Mouse (Mus musculus) kidney, embryonic 14.5 days (tissue): ENCODE data around the gene 9130023H24Rik. TPM values are rescaled to one million over a fixed set of nuclear protein-coding genes. Genes with fewer than 3 reads are reported as not detected.

ENCODE experiments used
- ATAC-seq: fragments of 200-750 bp; cut with Nextera tagmentation; 2 replicates; pipeline ENCODE4 v1.8.0; 2017; ENCODE audit warnings: moderate number of reproducible peaks, mild to moderate bottlenecking, moderate TSS enrichment, moderate library complexity; ENCODE audit not compliant: low FRiP score, low TSS enrichment
- H3K27ac ChIP-seq: fragments of 300-500 bp; sonication (generic); 2 replicates; pipeline ENCODE4 v1.5.1; 2014; ENCODE audit warnings: low read depth, mild to moderate bottlenecking, low read length, moderate library complexity, mixed read lengths
- H3K27me3 ChIP-seq: fragments of 300-500 bp; sonication (generic); 2 replicates; pipeline ENCODE4 v1.6.1; 2014; ENCODE audit warnings: mild to moderate bottlenecking, low read length; ENCODE audit not compliant: control insufficient read depth, insufficient read depth
- H3K36me3 ChIP-seq: fragments of 300-500 bp; sonication (generic); 2 replicates; pipeline ENCODE4 v1.6.1; 2014; ENCODE audit warnings: low read length, mixed read lengths; ENCODE audit not compliant: control insufficient read depth, insufficient read depth
- H3K4me1 ChIP-seq: fragments of 300-500 bp; sonication (generic); 2 replicates; pipeline ENCODE4 v1.6.1; 2014; ENCODE audit warnings: low read length, mixed read lengths; ENCODE audit not compliant: control insufficient read depth, insufficient read depth
- H3K4me2 ChIP-seq: fragments of 300-500 bp; sonication (generic); replicated peaks from 2 replicates; pipeline ENCODE4 v1.6.1; 2014; ENCODE audit warnings: low read depth, mild to moderate bottlenecking, low read length
- H3K4me3 ChIP-seq: fragments of 300-500 bp; sonication (generic); 2 replicates; pipeline ENCODE4 v1.5.1; 2014; ENCODE audit warnings: mild to moderate bottlenecking, low read length
- H3K9ac ChIP-seq: fragments of 300-500 bp; sonication (generic); 2 replicates; pipeline ENCODE4 v1.6.1; 2014; ENCODE audit warnings: low read depth, mild to moderate bottlenecking, low read length, moderate library complexity
- H3K9me3 ChIP-seq: fragments of 300-500 bp; sonication (generic); 2 replicates; pipeline ENCODE4 v1.6.1; 2016; ENCODE audit warnings: low read length; ENCODE audit not compliant: control insufficient read depth
- WGBS: fragments of 180-500 bp; shearing (Covaris S2); extraction: QIAGEN DNeasy Blood & Tissue Kit; methylation state at CpG from one replicate; pipeline ENCODE4 v1.1.7; 2014; 5-methylcytosine and 5-hydroxymethylcytosine counted together
- polyA plus RNA-seq: library from polyadenylated mRNA; unstranded; fragments of >200 nt; fragmentation: Nextera tagmentation; extraction: Ambion mirVana; gene quantifications from 2 replicates; pipeline ENCODE4 v1.2.1, GENCODE M21; 2014

9130023H24Rik gene
- polyA plus RNA-seq: 7.5 and 9.5 TPM in 2 replicates

DNA sequence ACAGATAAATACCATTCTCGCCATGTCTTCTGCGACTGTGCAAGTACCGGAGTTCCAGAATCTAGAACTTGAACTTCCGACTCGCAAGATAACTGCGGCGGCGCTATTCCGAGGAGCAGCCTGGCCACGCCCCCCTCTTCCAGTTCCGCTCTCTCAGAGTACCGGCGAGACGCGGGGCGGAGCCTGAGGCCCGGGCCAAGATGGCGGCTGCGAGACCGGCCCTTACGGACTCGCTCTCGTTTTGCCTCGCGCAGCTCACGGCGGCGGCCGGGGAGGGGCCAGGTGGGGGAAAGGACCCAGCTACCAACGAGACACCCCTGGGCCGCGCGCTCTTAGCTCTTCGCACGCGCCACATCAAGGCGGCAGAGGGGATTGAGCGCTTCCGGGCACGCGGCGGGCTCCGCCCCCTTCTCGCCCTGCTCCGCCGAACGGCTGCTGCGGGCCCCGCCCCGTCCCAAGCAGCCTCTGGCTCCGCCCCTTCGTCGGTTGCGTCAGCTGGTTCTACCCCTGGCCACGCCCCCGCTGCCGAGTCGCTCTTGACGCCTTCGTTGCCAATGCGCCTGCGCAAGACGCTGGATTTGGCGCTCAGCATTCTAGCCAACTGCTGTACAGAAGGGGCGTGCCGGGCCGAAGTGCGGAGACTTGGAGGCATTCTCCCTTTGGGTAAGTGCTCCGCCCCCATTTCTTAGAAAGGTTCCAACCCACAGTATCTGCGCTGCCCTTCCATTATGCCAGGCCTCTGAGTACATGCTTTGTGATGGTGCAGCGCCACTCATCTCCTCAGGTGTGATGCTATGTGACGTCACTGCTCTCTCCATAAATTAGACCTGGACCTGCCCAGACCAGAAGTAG, at the start of gene 9130023H24Rik:
9130023H24Rik (minus strand) TSS at position 105 of the 852 bp plus-strand sequence.
- under 1% methylated on average over 67 of the region's 72 CpGs for WGBS
- H3K4me1 ChIP-seq: peaks cover 5% of the 10 kb centered on the region
- peak; percentile 91 for ATAC-seq

DNA sequence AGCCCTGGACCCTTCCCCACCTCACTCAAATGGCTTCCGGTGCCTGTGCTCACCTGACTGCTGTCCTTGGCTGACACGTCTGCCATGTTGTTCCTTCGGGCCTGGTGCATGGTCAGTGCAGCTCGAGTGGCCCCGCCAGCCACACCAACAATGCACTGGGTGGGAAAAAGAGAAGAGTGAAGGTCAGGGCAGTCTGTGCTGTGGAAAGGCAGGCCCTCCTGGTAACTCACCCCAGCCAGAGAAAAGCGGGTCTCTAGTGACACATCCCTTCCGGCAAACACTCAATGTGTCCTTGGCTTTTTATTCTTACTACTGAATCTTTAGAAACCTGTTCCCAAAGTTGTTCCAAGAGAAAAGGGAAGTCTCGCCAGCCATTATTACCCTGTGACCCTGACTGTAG, 47.2 kb upstream of the 9130023H24Rik start:
- no peaks in the 10 kb centered on the region for H3K4me1 ChIP-seq
- WGBS: 92% methylated on average over 8 of the region's 8 CpGs
- H3K4me2 ChIP-seq: no peak overlapping the region
- H3K9ac ChIP-seq: no peak overlapping the region
- H3K36me3 ChIP-seq: peaks cover 33% of the 10 kb centered on the region; the same call in 1 of the 2 replicates
- H3K27ac ChIP-seq: no peak overlapping the region
- no peak overlapping the region for H3K4me3 ChIP-seq
- no peaks in the 10 kb centered on the region for H3K9me3 ChIP-seq
- ATAC-seq: no peak
- H3K27me3 ChIP-seq: no peaks in the 10 kb centered on the region

More for the DNA sequence above, at the start of gene 9130023H24Rik:
- H3K36me3 ChIP-seq: peaks cover 36% of the 10 kb centered on the region; the same call in 1 of the 2 replicates
- no peaks in the 10 kb centered on the region for H3K9me3 ChIP-seq
- H3K4me3 ChIP-seq: peak within 1 kb of the TSS; percentile 79
- peak within 1 kb of the TSS; percentile 97 for H3K27ac ChIP-seq
- H3K4me2 ChIP-seq: peak within 1 kb of the TSS; percentile 75
- H3K9ac ChIP-seq: peak within 1 kb of the TSS; percentile 86
- no peaks in the 10 kb centered on the region for H3K27me3 ChIP-seq

DNA sequence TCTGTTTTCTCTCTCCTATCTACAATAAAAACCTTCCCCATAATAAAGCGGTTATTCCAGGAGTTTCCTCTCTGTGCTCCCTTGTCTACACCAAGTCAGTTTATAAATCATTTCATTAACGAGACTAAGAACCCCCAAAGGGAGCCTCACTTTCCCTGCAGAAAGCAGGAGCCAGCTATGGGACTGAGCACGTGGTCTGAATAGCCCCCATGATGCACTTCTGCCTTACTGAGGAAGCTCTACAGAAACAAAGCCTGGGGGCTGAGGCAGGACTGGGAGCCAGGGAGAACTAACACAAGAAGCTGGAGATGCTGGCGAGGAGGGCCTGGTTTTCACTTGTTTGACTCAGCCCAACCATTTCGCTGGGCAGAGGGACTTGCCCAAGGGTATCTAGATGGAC, 46.2 kb upstream of the 9130023H24Rik start:
- WGBS: 59% methylated on average over 5 of the region's 5 CpGs
- H3K9me3 ChIP-seq: no peaks in the 10 kb centered on the region
- no peaks in the 10 kb centered on the region for H3K4me1 ChIP-seq
- ATAC-seq: 0 out of 2 replicates have a peak, but pooled peaks have one; percentile 40
- H3K36me3 ChIP-seq: peaks cover 39% of the 10 kb centered on the region; the same call in 1 of the 2 replicates
- H3K27ac ChIP-seq: no peak overlapping the region
- no peak overlapping the region for H3K4me2 ChIP-seq
- no peak overlapping the region for H3K4me3 ChIP-seq
- H3K9ac ChIP-seq: no peak overlapping the region
- no peaks in the 10 kb centered on the region for H3K27me3 ChIP-seq

DNA sequence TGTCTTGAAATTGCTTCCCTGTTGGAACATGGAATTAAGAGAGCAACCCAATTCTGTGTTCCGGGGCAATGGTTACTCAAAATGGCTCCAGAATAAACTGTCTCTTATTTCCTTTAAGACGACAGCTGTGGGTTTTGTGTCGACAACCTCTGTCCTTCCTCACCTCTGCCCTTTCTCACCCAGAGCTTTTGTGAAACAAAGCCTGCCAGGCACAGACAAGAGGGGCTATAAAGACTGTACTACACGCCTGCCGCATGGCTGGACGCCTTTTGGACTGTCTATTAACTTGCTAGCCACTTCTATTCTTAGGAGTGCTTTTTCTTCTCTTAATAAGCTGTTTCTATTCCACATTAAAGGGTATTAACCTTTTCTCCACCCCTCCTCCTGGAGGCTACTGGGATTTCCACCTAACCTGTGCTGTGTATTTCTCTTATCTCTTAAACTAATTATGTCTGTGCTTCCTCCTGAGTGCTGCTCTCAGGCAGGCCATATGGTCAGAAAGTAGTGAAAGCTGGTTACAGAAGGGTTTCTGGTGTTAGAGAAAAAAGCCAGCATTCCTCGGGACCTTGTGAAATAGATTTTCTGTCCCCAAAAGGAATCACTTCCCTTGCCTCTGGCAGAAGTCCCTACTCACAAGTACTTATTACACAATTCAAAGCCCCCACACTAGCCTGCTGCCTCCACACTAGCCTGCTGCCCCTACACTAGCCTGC, 44.9 kb upstream of the 9130023H24Rik start:
- no peaks in the 10 kb centered on the region for H3K9me3 ChIP-seq
- H3K4me3 ChIP-seq: no peak overlapping the region
- H3K27me3 ChIP-seq: no peaks in the 10 kb centered on the region
- no peak overlapping the region for H3K4me2 ChIP-seq
- 18% methylated on average over 7 of the region's 7 CpGs for WGBS
- no peak overlapping the region for H3K9ac ChIP-seq
- no peaks in the 10 kb centered on the region for H3K4me1 ChIP-seq
- H3K36me3 ChIP-seq: peaks cover 39% of the 10 kb centered on the region; the same call in 1 of the 2 replicates
- no peak for ATAC-seq
- no peak overlapping the region for H3K27ac ChIP-seq

DNA sequence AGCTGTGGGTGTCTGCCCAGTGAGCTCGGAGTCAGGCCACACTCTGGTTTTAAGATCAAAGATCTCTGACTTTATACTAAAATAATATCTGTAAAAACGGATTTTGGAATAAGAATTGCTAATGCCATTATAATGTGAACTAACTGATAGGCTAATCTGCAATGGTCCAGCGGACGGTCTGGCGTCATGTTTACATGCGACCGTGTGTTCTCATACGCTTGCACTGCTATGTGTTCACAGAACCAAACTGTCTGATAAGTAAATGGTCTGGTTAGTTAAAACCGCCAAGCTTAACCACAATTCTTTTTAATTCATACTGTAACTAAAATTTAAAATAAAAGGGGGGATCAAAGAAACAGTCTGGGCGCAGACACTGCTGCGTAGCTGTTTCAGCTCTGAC, 43.9 kb upstream of the 9130023H24Rik start:
- Histone ChIP-seq H3K9ac (no peak overlapping the region), H3K4me2 (no peak overlapping the region), H3K4me3 (no peak overlapping the region), H3K9me3 (no peaks in the 10 kb centered on the region), H3K27ac (no peak overlapping the region), H3K4me1 (no peaks in the 10 kb centered on the region), H3K36me3 (peaks cover 35% of the 10 kb centered on the region; the same call in 1 of the 2 replicates), H3K27me3 (no peaks in the 10 kb centered on the region)
- WGBS: 87% methylated on average over 11 of the region's 11 CpGs
- no peak for ATAC-seq

DNA sequence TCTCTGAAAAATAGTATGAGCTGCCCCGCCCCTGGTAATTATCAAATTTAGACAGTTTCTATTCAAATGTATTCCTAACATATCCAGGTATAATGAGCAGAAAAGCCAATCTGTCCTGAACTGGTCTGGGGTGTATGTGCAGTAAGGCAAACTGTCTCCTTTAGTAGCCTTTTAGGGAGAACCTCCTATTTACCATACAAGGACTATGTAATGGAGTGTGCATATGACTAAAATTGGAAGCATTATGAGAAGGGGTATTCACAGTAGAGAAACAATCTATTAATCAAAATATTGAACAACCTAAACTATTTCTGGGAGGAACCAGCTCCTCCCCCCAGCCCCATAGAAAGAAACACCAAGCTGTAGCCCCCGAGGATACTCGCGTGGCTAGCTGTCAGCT, 41.9 kb upstream of the 9130023H24Rik start:
- no peaks in the 10 kb centered on the region for H3K27me3 ChIP-seq
- H3K9ac ChIP-seq: no peak overlapping the region
- H3K4me3 ChIP-seq: no peak overlapping the region
- WGBS: 93% methylated on average over 4 of the region's 4 CpGs
- no peak overlapping the region for H3K4me2 ChIP-seq
- ATAC-seq: no peak
- no peaks in the 10 kb centered on the region for H3K4me1 ChIP-seq
- H3K9me3 ChIP-seq: no peaks in the 10 kb centered on the region
- no peak overlapping the region for H3K27ac ChIP-seq
- peaks cover 46% of the 10 kb centered on the region for H3K36me3 ChIP-seq

DNA sequence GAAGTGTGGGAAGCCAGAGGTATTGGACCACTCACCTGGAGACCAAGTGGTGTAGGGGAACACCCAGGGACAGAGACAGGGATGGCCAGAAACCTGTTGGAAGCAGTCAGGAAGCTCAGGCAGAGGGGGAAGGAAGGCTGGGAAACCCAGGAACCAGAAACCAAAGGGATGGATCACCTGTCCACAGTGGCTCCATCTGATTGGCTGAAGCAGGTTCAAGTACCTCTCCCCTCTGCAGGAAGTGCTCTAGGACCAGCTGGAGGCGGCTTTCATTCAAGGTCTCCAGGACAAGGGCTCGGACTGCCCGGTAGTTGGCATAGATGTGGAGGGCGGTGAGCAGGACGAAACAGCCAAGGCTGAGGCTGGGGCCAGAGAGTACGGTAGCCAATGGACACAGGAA, 38.2 kb upstream of the 9130023H24Rik start:
- no peaks in the 10 kb centered on the region for H3K9me3 ChIP-seq
- H3K4me2 ChIP-seq: no peak overlapping the region
- WGBS: 93% methylated on average over 6 of the region's 6 CpGs
- H3K4me1 ChIP-seq: no peaks in the 10 kb centered on the region
- no peak for ATAC-seq
- H3K9ac ChIP-seq: no peak overlapping the region
- peaks cover 73% of the 10 kb centered on the region for H3K36me3 ChIP-seq
- H3K27ac ChIP-seq: no peak overlapping the region
- H3K4me3 ChIP-seq: no peak overlapping the region
- no peaks in the 10 kb centered on the region for H3K27me3 ChIP-seq

DNA sequence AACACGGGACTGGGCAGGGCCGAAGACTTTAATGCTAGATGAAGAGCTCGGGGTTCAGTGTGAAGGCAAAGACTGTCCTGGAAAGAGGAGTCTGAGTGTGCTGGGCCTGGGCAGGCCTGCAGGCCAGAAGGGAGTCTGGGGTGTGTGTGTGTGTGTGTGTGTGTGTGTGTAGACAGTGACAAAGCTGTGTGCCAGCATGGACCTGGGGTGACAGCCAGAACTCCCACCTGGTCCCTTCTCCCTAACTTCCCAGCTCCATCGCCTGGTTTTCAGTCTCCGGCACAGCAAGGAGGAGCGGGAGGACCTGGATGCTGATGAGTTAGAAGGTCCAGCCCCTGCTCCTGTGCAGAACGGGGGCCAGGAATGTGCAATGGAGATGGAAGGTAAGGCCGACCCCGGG, 33.7 kb upstream of the 9130023H24Rik start:
- Histone ChIP-seq H3K9me3 (no peaks in the 10 kb centered on the region), H3K4me3 (no peak overlapping the region), H3K9ac (no peak overlapping the region), H3K4me2 (no peak overlapping the region), H3K4me1 (no peaks in the 10 kb centered on the region), H3K27me3 (no peaks in the 10 kb centered on the region), H3K27ac (no peak overlapping the region), H3K36me3 (peaks cover 50% of the 10 kb centered on the region)
- ATAC-seq: no peak
- WGBS: 96% methylated on average over 9 of the region's 9 CpGs

DNA sequence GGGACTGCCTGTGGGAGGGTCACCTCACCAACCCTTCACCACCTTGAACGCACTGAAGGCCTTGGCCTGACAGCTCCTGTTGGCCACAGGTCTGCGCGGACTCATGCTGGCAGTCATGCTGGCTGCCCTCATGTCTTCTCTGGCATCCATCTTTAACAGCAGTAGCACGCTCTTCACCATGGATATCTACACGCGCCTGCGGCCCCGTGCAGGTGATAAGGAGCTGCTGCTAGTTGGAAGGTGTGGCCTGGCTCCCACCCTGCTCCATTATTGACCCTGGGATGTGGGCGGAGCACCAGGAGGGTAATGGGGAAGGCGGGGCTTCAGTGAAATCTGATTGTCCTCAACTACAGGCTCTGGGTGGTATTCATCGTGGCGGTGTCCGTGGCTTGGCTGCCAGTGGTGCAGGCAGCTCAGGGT, 32.6 kb upstream of the 9130023H24Rik start:
- Histone ChIP-seq H3K4me2 (no peak overlapping the region), H3K4me3 (no peak overlapping the region), H3K36me3 (peaks cover 40% of the 10 kb centered on the region), H3K4me1 (no peaks in the 10 kb centered on the region), H3K27me3 (no peaks in the 10 kb centered on the region), H3K9me3 (no peaks in the 10 kb centered on the region), H3K27ac (no peak overlapping the region), H3K9ac (no peak overlapping the region)
- 58% methylated on average over 13 of the region's 13 CpGs for WGBS
- ATAC-seq: no peak
